Mouse (Mus musculus): ENCODE measurements at regions not wholly inside any gene's neighbourhood (a gene's known extent, or its start where the extent isn't known, plus 50 kb on each side); places are given as distances from the start of the nearest gene placed in this dataset.
A peak's percentile ranks its signal among the peaks of the same experiment; 100 is the strongest.

DNA sequence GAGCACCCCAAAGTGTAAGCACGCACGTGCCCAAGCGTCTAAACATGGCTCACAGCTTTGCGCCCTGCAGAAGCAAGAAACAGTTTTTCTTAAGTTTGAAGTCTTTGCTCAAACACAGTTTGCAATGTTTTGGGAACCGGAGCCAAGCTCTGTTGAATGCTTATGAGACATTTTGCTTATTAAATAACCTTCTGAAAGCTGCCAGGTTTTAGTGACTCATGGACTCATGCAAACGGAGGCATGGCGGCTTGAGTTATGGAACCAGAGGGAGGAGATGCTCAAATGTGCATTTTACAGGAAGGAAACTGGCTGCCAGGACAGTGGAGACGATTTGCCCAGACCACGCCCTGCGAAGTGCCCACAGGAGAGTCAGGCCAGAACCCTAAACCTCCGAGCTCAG is 131.0 kb upstream of the Slc38a2 start:
- Histone ChIP-seq H3K9me3 (ENCODE audit: control insufficient read depth, low read depth, low read length) (no peaks in the 10 kb centered on the region), H3K9ac (replicated peaks; ENCODE audit: low read depth, low read length) (no peak overlapping the region), H3K36me3 (ENCODE audit: control insufficient read depth, insufficient read depth, low read length) (no peaks in the 10 kb centered on the region), H3K4me2 (replicated peaks; ENCODE audit: low read depth, low read length) (no peak overlapping the region), H3K4me3 (ENCODE audit: low read depth, low read length) (no peak overlapping the region), H3K4me1 (ENCODE audit: control insufficient read depth, insufficient read depth, low read length) (no peaks in the 10 kb centered on the region), H3K27ac (ENCODE audit: low read length) (no peak overlapping the region), H3K27me3 (ENCODE audit: control insufficient read depth, insufficient read depth, low read length) (no peaks in the 10 kb centered on the region)
- ATAC-seq (ENCODE audit: insufficient number of reproducible peaks, insufficient read depth, low FRiP score, low read depth) = no peak
- 77% methylated on average over 11 of the region's 11 CpGs for WGBS

DNA sequence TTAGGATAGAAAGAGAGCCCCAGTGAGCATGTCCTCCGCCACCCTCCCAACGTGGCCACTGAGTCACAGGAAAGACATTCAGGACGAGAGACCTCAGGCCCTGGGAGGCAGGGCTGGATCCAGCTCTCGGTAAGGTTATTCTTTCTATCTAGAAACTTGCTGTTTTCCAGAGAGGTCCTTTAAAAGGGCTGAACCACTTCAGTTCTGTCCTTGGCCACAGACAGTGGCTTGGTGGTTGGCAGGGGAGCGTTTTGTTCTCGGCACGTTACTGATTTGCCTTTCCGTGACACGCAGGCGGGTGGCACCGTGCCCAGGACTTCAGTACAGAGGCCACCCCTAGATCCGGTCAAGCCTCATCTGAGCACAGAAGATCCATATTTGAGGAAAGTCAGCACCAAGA is 130.4 kb upstream of the Slc38a2 start:
- Histone ChIP-seq H3K27ac (ENCODE audit: low read length) (no peak overlapping the region), H3K36me3 (ENCODE audit: control insufficient read depth, insufficient read depth, low read length) (no peaks in the 10 kb centered on the region), H3K4me3 (ENCODE audit: low read depth, low read length) (no peak overlapping the region), H3K9me3 (ENCODE audit: control insufficient read depth, low read depth, low read length) (no peaks in the 10 kb centered on the region), H3K9ac (replicated peaks; ENCODE audit: low read depth, low read length) (no peak overlapping the region), H3K4me1 (ENCODE audit: control insufficient read depth, insufficient read depth, low read length) (no peaks in the 10 kb centered on the region), H3K4me2 (replicated peaks; ENCODE audit: low read depth, low read length) (no peak overlapping the region), H3K27me3 (ENCODE audit: control insufficient read depth, insufficient read depth, low read length) (no peaks in the 10 kb centered on the region)
- ATAC-seq (ENCODE audit: insufficient number of reproducible peaks, insufficient read depth, low FRiP score, low read depth) = no peak
- WGBS = 86% methylated on average over 12 of the region's 12 CpGs

- H3K27me3 ChIP-seq (ENCODE audit: control insufficient read depth, insufficient read depth, low read length) = no peaks in the 10 kb centered on the region
- ATAC-seq (ENCODE audit: insufficient number of reproducible peaks, insufficient read depth, low FRiP score, low read depth) = no peak
- WGBS = 89% methylated on average over 8 of the region's 8 CpGs
- no peak overlapping the region for H3K4me3 ChIP-seq (ENCODE audit: low read depth, low read length)
- no peak overlapping the region for H3K27ac ChIP-seq (ENCODE audit: low read length)
- H3K9ac ChIP-seq (replicated peaks; ENCODE audit: low read depth, low read length) = no peak overlapping the region
- no peak overlapping the region for H3K4me2 ChIP-seq (replicated peaks; ENCODE audit: low read depth, low read length)
- H3K4me1 ChIP-seq (ENCODE audit: control insufficient read depth, insufficient read depth, low read length) = no peaks in the 10 kb centered on the region
- H3K9me3 ChIP-seq (ENCODE audit: control insufficient read depth, low read depth, low read length) = no peaks in the 10 kb centered on the region
- no peaks in the 10 kb centered on the region for H3K36me3 ChIP-seq (ENCODE audit: control insufficient read depth, insufficient read depth, low read length)
Measured at GRCm38 (mm10) chr15:96828681-96829080, 129.2 kb upstream of the Slc38a2 start.

GRCm38 (mm10) chr15:96827931-96828330 is 128.4 kb upstream of the Slc38a2 start:
- Histone ChIP-seq H3K9me3 (ENCODE audit: control insufficient read depth, low read depth, low read length) (no peaks in the 10 kb centered on the region), H3K4me3 (ENCODE audit: low read depth, low read length) (no peak overlapping the region), H3K4me1 (ENCODE audit: control insufficient read depth, insufficient read depth, low read length) (no peaks in the 10 kb centered on the region), H3K36me3 (ENCODE audit: control insufficient read depth, insufficient read depth, low read length) (no peaks in the 10 kb centered on the region), H3K27me3 (ENCODE audit: control insufficient read depth, insufficient read depth, low read length) (no peaks in the 10 kb centered on the region), H3K27ac (ENCODE audit: low read length) (no peak overlapping the region), H3K9ac (replicated peaks; ENCODE audit: low read depth, low read length) (no peak overlapping the region), H3K4me2 (replicated peaks; ENCODE audit: low read depth, low read length) (no peak overlapping the region)
- WGBS = 66% methylated on average over 8 of the region's 8 CpGs
- ATAC-seq (ENCODE audit: insufficient number of reproducible peaks, insufficient read depth, low FRiP score, low read depth) = no peak

DNA sequence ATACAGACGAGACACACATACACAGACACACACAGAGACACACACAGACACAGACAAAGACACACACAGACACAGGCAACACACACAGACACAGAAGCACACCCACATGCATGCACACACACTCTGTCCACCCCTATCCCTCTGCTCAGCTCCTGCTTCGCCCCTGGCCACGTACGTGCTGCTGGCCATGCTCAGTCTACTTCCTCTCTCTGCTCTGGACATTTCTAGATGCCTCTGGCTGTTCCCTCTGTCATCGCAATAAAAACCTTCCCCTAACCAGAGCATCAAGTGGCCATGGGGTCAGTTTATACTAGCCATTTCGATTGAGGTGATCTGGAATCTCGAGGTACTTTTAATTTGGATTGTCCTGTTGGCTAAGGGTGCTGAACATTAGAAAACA is 118.9 kb upstream of the Slc38a2 start:
- WGBS = 85% methylated on average over 7 of the region's 7 CpGs
- H3K27me3 ChIP-seq (ENCODE audit: control insufficient read depth, insufficient read depth, low read length) = no peaks in the 10 kb centered on the region
- no peak overlapping the region for H3K9ac ChIP-seq (replicated peaks; ENCODE audit: low read depth, low read length)
- ATAC-seq (ENCODE audit: insufficient number of reproducible peaks, insufficient read depth, low FRiP score, low read depth) = no peak
- H3K9me3 ChIP-seq (ENCODE audit: control insufficient read depth, low read depth, low read length) = no peaks in the 10 kb centered on the region
- no peak overlapping the region for H3K4me3 ChIP-seq (ENCODE audit: low read depth, low read length)
- no peak overlapping the region for H3K4me2 ChIP-seq (replicated peaks; ENCODE audit: low read depth, low read length)
- H3K36me3 ChIP-seq (ENCODE audit: control insufficient read depth, insufficient read depth, low read length) = no peaks in the 10 kb centered on the region
- H3K27ac ChIP-seq (ENCODE audit: low read length) = no peak overlapping the region
- H3K4me1 ChIP-seq (ENCODE audit: control insufficient read depth, insufficient read depth, low read length) = no peaks in the 10 kb centered on the region

DNA sequence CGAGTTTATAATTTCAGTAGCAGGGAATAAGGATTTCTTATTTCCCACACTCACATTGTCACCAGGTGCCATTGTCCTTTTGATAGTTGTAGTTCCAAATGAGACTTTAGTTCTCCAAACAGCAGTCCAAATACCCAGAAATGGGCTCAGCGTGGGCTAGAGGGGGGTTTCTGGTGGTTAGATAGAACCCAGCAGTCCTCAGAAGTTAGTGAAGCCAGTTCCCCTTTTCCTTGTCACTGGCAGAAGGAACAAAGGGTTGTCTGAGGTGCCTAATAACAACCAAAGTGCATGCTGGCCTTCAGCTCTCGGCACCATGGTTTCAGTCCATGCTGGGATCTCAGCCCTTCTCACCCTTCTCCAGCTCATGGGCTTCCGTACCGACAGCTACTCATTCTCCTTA is 118.1 kb upstream of the Slc38a2 start:
- no peak for ATAC-seq (ENCODE audit: insufficient number of reproducible peaks, insufficient read depth, low FRiP score, low read depth)
- 83% methylated on average over 5 of the region's 5 CpGs for WGBS
- Histone ChIP-seq H3K36me3 (ENCODE audit: control insufficient read depth, insufficient read depth, low read length) (no peaks in the 10 kb centered on the region), H3K27me3 (ENCODE audit: control insufficient read depth, insufficient read depth, low read length) (no peaks in the 10 kb centered on the region), H3K4me2 (replicated peaks; ENCODE audit: low read depth, low read length) (no peak overlapping the region), H3K27ac (ENCODE audit: low read length) (no peak overlapping the region), H3K4me1 (ENCODE audit: control insufficient read depth, insufficient read depth, low read length) (no peaks in the 10 kb centered on the region), H3K4me3 (ENCODE audit: low read depth, low read length) (no peak overlapping the region), H3K9me3 (ENCODE audit: control insufficient read depth, low read depth, low read length) (no peaks in the 10 kb centered on the region), H3K9ac (replicated peaks; ENCODE audit: low read depth, low read length) (no peak overlapping the region)

DNA sequence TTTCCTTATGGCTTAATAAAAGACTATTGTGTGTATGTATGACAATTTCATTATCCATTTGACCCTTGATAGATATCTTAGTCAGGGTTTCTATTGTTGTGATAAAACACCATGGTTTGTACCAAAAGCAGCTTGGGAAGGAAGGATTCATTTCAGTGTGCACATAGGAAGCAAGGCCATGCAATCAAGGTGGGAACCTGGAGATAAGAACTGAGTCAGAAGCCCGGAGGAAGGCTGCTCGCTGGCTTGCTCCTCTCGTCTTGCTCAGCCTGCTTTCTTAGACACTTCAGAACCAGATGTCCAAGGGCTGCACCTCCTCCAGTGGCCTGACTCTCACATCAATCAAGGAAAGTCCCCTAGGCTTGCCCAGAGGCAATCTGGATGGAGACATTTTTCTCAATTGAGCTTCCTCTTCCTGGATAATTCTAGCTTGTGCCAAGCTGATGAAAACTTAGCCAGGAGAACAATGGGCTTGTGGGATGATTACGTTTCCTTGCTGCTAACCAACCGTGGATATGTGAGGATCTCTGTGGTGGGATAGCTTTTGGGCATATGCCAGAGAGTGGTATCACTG is 117.6 kb upstream of the Slc38a2 start:
- 64% methylated on average over 5 of the region's 5 CpGs for WGBS
- ATAC-seq (ENCODE audit: insufficient number of reproducible peaks, insufficient read depth, low FRiP score, low read depth) = no peak
- H3K4me2 ChIP-seq (replicated peaks; ENCODE audit: low read depth, low read length) = no peak overlapping the region

DNA sequence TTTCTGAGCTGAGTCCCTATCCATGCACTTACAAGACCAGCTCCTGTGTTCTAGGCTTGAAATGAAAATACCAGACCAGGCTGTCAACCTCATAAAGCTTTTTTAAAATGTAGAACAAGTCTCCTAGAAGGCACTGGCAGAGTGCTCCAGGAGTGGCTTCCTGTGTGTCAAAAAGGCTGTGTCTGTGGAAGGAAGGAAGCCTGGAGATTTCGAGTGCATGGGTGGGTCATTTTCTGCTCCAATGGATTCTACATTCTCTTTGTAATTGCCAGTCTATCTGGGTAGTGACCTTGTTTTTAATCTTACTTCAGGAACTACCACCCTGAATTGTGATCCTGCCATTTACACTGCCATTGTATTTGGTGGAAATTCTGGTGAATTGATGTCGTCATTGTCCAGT is 113.9 kb upstream of the Slc38a2 start:
- Histone ChIP-seq H3K27ac (ENCODE audit: low read length) (no peak overlapping the region), H3K4me3 (ENCODE audit: low read depth, low read length) (no peak overlapping the region), H3K4me2 (replicated peaks; ENCODE audit: low read depth, low read length) (no peak overlapping the region), H3K9ac (replicated peaks; ENCODE audit: low read depth, low read length) (no peak overlapping the region), H3K27me3 (ENCODE audit: control insufficient read depth, insufficient read depth, low read length) (no peaks in the 10 kb centered on the region), H3K36me3 (ENCODE audit: control insufficient read depth, insufficient read depth, low read length) (no peaks in the 10 kb centered on the region), H3K4me1 (ENCODE audit: control insufficient read depth, insufficient read depth, low read length) (no peaks in the 10 kb centered on the region), H3K9me3 (ENCODE audit: control insufficient read depth, low read depth, low read length) (peaks cover 5% of the 10 kb centered on the region; the same call in 1 of the 2 replicates)
- 82% methylated on average over 2 of the region's 2 CpGs for WGBS
- no peak for ATAC-seq (ENCODE audit: insufficient number of reproducible peaks, insufficient read depth, low FRiP score, low read depth)

More for the DNA sequence above, 117.6 kb upstream of the Slc38a2 start:
- Histone ChIP-seq H3K4me1 (ENCODE audit: control insufficient read depth, insufficient read depth, low read length) (no peaks in the 10 kb centered on the region), H3K36me3 (ENCODE audit: control insufficient read depth, insufficient read depth, low read length) (no peaks in the 10 kb centered on the region), H3K27me3 (ENCODE audit: control insufficient read depth, insufficient read depth, low read length) (no peaks in the 10 kb centered on the region), H3K27ac (ENCODE audit: low read length) (no peak overlapping the region), H3K9me3 (ENCODE audit: control insufficient read depth, low read depth, low read length) (no peaks in the 10 kb centered on the region; the same call in 1 of the 2 replicates), H3K9ac (replicated peaks; ENCODE audit: low read depth, low read length) (no peak overlapping the region), H3K4me3 (ENCODE audit: low read depth, low read length) (no peak overlapping the region)

- Histone ChIP-seq H3K27me3 (ENCODE audit: control insufficient read depth, insufficient read depth, low read length) (no peaks in the 10 kb centered on the region), H3K27ac (ENCODE audit: low read length) (peak overlapping the region; percentile 77), H3K9me3 (ENCODE audit: control insufficient read depth, low read depth, low read length) (no peaks in the 10 kb centered on the region), H3K36me3 (ENCODE audit: control insufficient read depth, insufficient read depth, low read length) (no peaks in the 10 kb centered on the region), H3K9ac (replicated peaks; ENCODE audit: low read depth, low read length) (no peak overlapping the region), H3K4me2 (replicated peaks; ENCODE audit: low read depth, low read length) (0 out of 2 replicates have a peak overlapping the region, but pooled peaks have one; percentile 6), H3K4me3 (ENCODE audit: low read depth, low read length) (no peak overlapping the region), H3K4me1 (ENCODE audit: control insufficient read depth, insufficient read depth, low read length) (peaks cover 16% of the 10 kb centered on the region; the same call in 1 of the 2 replicates)
- 0 out of 2 replicates have a peak, but pooled peaks have one; percentile 37 for ATAC-seq (ENCODE audit: insufficient number of reproducible peaks, insufficient read depth, low FRiP score, low read depth)
- 55% methylated on average over 1 of the region's 1 CpGs for WGBS
Measured at GRCm38 (mm10) chr15:96802729-96803053, 103.2 kb upstream of the Slc38a2 start.

All from stomach, embryonic 14.5 days (tissue).